Mouse (Mus musculus): ENCODE measurements around the gene Itga6.

Itga6 gene

DNA sequence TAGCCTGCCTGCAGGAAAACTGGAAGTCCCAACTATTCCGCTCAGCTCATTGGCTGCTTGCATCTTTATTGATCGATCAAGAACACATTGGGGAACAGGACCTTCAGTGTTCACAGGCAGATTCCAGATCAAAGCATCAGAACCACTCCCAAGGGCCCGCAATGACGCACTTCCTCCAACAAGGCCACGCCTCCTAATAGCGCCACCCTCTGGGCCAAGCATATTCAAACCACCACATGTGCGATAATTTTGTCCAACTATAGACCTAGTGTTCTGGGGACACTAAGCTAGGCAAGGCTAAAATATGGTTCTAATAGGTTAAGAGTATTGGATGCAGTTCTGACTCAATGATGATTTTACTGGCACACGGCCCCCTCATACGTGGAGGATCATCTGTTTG lies 15.7 kb downstream of the Itga6 start:
- DNase-seq (ENCODE audit: low read depth, low spot score): no peak

GRCm38 (mm10) chr2:71764525-71764924 lies 19.1 kb downstream of the Itga6 start:
- no peak for DNase-seq (ENCODE audit: low read depth, low spot score)

DNA sequence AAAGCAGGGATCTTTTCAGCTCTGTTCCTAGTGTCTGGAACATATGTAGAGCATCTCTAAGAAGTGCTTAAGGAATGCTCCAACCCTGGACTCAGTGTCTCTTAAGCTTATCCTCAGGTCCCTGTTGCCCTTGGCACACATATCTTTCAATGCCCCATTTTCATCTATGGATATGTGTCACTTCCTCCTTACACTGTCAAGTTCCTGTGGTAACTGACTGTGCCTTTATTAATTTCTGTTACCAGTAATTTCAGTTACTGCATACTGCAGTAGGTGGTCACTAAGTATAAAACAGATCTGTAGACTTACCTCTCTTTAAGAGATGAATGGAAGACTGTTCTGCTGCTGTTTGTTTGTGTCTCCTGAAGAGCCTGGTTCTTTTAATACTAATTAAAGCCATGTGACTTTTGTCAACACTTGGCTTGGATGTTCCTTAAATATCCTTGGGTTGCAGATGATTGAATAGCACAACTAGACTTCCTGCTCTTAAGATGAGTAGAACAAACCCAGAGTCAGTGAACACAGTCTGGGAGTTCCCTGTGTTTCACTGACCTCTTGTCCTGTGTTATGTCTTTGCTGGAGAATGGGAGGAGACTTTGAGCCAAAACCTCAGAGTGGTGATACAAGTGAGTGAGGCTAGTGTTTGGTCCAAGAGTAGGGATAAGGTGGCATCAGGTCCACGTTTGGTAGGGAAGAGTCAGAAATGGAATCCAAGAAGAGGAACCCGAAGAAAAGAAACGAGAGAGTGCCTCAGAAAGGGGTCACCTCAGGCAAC lies 19.7 kb downstream of the Itga6 start:
- no peak for DNase-seq (ENCODE audit: low read depth, low spot score)

- no peak for DNase-seq (ENCODE audit: low read depth, low spot score)
Observed at GRCm38 (mm10) chr2:71766007-71766406, 20.6 kb downstream of the Itga6 start.

- DNase-seq (ENCODE audit: low read depth, low spot score): no peak
Observed at GRCm38 (mm10) chr2:71767019-71767610, 21.7 kb downstream of the Itga6 start.

DNA sequence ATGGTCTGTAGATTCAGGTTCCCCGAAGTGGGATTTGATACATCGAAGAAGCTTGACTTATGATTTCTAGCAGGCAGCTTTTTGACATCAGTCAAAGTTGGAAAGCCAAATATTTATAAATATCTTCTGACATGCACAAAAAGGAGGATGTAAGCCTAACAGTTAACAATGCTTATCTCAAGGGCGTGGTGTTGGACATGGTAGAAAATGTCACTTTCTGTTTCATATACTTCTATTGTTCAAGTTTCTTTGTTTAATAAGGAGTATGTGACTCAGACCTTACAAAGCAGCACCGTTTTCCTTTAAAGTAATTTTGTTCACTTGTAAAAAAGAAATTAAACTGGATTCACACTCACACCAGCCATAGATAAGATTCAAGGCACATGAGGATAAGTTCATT lies 26.3 kb downstream of the Itga6 start:
- no peak for DNase-seq (ENCODE audit: low read depth, low spot score)

- DNase-seq (ENCODE audit: low read depth, low spot score): no peak
Observed at GRCm38 (mm10) chr2:71773714-71774113, 28.3 kb downstream of the Itga6 start.

- DNase-seq (ENCODE audit: low read depth, low spot score): no peak
Observed at GRCm38 (mm10) chr2:71774246-71774951, 29.0 kb downstream of the Itga6 start.

GRCm38 (mm10) chr2:71775201-71775611 lies 29.8 kb downstream of the Itga6 start:
- DNase-seq (ENCODE audit: low read depth, low spot score): no peak

DNA sequence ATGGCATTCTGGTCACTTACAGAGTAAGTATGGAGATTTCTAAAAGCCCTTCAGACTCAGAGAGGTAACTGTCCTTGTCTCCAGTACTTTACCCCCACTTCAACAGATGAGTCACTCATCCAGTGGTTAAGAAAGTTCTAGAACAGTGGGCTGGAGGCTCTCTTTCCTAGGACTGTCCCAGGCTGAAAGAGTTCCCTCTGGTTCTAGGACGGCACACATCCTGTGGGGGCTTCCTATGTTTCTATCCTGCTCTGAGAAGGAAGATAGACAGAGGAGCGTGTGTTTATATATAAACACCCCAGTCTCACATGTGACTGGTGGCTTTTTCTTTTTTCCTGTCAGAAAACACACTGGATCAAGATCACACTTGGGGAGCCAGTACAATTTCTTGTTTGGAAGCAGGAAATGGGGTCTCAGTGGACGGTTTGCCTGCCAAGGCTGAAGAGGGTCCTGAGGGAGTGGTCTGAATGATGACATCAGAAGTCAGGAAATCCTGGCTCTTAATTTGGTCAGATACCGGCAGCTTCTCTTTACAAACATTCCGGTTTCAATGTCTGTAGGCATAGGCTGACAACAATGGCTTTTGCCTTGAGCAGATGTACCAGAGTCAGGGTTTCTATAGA lies 34.0 kb downstream of the Itga6 start:
- DNase-seq (ENCODE audit: low read depth, low spot score): no peak

DNA sequence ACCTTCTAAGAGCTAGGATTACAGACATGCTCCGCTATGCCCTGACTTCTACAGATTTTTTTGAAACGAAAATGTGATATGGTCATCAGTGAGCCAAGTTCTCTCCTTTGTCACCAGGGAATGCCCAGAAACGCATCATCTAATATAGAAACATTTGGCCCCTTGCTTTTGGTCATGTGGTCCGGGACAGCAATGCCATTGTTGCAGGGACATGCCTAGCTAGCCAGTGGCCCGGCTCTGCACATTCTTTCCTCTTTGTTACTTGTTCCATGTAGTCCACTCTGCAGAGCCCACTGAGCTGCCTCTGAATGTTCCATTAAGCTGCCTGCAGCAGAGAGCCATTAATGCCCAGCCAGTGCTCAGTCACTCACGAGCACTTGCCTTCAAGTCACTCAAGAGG lies 34.6 kb downstream of the Itga6 start:
- no peak for DNase-seq (ENCODE audit: low read depth, low spot score)

- DNase-seq (ENCODE audit: low read depth, low spot score): no peak
Observed at GRCm38 (mm10) chr2:71785260-71785659, 39.8 kb downstream of the Itga6 start.

- no peak for DNase-seq (ENCODE audit: low read depth, low spot score)
Observed at GRCm38 (mm10) chr2:71786060-71786459, 40.6 kb downstream of the Itga6 start.

DNA sequence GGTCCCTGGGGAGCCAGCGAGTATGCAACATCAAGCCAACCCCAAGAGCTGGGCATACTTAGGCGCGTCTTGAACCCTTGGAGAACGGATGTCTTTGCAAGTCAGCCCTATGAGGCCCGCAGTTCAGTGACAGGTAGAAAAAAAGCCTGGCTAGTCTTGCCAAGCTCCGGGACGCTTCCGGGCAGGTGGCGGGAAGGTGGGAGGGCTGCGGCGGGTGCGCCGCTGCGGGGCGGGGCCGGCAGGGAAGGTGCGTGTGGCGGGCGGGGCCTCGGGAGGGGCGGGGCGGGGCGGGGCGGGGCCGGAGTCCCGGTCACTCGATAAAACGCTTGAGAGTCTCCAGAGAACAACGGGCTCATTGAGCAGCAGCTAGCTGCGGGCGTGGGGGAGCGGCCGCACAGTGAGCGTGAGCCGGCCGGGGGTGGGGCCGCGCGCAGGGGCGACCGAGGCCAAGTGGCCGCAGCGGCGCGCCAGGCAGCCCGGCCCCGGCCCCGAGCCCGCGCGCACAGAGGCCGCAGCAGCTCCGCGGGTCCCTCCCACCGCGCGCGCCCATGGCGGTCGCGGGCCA lies 41.3 kb downstream of the Itga6 start:
- DNase-seq (ENCODE audit: low read depth, low spot score): peak; percentile 53

- peak; percentile 20 for DNase-seq (ENCODE audit: low read depth, low spot score)
Observed at GRCm38 (mm10) chr2:71787156-71787590, 41.8 kb downstream of the Itga6 start.

GRCm38 (mm10) chr2:71787591-71788460 lies 42.4 kb downstream of the Itga6 start:
- no peak for DNase-seq (ENCODE audit: low read depth, low spot score)

DNA sequence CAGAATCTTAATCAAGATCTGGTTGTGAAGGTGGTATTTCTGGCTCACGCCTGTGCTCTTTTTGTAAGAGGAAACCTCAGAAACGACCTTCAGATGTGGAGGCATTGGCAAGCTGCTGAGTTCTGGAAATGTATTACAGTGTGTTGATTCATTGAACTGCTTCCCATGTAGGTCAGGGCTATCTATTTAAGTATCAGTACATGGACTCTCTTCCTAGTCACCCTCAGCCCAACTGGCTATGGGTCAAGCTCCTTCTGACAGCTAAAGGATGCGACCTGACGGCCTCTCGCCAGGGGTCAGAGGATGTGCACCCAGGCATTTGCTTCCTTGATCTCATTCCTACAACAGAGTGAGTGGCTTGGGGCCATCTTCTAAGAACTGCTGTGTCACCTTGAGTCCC lies 45.3 kb downstream of the Itga6 start:
- no peak for DNase-seq (ENCODE audit: low read depth, low spot score)

DNA sequence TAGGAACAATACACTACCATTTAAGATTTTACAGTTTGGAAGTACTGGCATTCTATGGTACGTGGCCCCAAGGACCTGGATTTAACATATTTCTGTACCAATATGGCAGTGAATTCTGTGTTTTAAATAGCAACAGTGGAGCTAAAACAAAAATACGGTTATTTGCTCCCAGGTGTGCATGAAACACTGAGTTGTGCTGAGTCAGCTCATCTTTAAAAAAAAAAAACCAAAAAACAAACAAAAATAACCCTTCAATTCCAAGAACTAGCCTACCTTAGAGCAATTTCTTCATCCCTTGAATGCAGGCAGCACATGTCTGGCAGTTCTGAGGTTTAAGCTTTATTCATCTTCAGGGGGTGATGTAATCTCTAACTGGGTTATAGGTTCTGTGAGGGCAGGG lies 45.8 kb downstream of the Itga6 start:
- DNase-seq (ENCODE audit: low read depth, low spot score): no peak

DNA sequence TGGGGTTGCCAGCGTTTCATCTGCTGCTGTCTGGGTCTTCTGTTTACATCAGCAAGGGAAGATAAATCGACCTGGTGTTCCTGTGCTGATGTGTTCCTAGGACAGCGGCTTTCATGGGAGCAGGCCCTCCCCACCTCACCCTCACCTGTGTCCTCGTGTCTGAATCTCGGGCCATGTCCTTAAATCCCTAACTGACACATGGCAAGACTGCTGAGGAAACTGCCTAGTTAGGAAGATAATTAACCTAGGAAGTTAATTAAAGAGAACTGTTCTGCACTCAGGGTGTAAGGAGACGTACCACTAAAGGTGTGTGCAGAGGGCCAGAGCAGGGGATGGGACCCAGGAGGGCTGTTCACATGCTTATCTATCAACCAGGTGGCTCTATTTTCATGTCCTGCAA lies 48.7 kb downstream of the Itga6 start:
- DNase-seq (ENCODE audit: low read depth, low spot score): no peak

DNA sequence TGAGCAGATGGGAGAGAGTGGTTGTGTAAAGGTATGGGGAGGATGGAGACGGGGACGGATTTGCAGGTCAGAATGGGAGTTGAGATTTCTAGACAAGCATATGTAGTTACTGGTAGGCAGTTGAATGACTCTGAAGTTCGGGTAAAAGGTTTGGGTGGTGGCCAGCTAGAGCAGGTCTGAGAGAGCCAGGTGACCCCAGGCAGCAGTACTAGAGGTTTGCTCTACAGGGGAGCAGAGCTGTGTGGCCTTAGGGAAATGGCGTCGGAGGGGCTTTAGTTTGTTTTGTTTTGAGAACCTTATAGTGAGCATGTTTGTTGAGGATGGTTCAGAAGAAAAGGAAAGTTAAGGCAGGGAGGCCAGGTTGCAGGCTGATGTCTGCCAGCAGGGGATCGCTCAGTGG lies 51.4 kb downstream of the Itga6 start:
- no peak for DNase-seq (ENCODE audit: low read depth, low spot score)

- no peak for DNase-seq (ENCODE audit: low read depth, low spot score)
Observed at GRCm38 (mm10) chr2:71800798-71801197, 55.4 kb downstream of the Itga6 start.
